8 mouse cellular contexts compared by ENCODE assay signal in genomic region chr2:127143158-127144063, GRCm38 (mm10). TPM values are rescaled to one million over a fixed set of nuclear protein-coding genes. Genes with fewer than 3 reads are reported as not detected.
DNase-seq lines count a peak whose midpoint lies in the region; ATAC-seq lines count a peak whose summit lies in the region.

Gene Itpripl1, minus strand, starts transcription at chr2:127143442.

- DNase-seq in MN1 (ENCODE audit: low spot score), result peak; percentile 61
- peak; percentile 81 for DNase-seq in c-Kit-positive CD71-positive TER-119-negative erythroid progenitor cells, embryonic 14.5 days (ENCODE audit: low read depth)
- DNase-seq in layer of hippocampus, postnatal 10 days (ENCODE audit: low spot score in 2 of 2), result peak; percentile 42 to 57
- peak; percentile 90 for DNase-seq in lung, postnatal 36 days
- DNase-seq in retina, embryonic 14.5 days (ENCODE audit: low spot score), result peak; percentile 70
- peak; percentile 37 for DNase-seq in urinary bladder, postnatal 10 days (ENCODE audit: low spot score)

- H3K4me2 ChIP-seq in forebrain, embryonic 16.5 days (ENCODE audit: low read length), result peak within 1 kb of the TSS; percentile 69

- 3% methylated on average over 31 of the region's 31 CpGs for WGBS in forebrain, embryonic 16.5 days

- H3K9ac ChIP-seq in forebrain, embryonic 16.5 days (replicated peaks; ENCODE audit: low read depth, low read length), result peak within 1 kb of the TSS; percentile 62

- peak within 1 kb of the TSS; percentile 55 for H3K4me3 ChIP-seq in forebrain, embryonic 16.5 days (replicated peaks; ENCODE audit: low read length)

- peak; percentile 93 for ATAC-seq in forebrain, embryonic 16.5 days
- ATAC-seq in hematopoietic stem cell, adult 5-6 weeks (replicated peaks in 1 of 2; ENCODE audit: insufficient read depth in 1 of 2, low FRiP score in 2 of 2, low TSS enrichment in 1 of 2, low read depth in 1 of 2, poor library complexity in 2 of 2, severe bottlenecking in 2 of 2), result peak; percentile 84 to 88

- no peaks in the 10 kb centered on the region for H3K36me3 ChIP-seq in forebrain, embryonic 16.5 days (ENCODE audit: control insufficient read depth, insufficient read depth)

- no peaks in the 10 kb centered on the region for H3K27me3 ChIP-seq in forebrain, embryonic 16.5 days (replicated peaks; ENCODE audit: control insufficient read depth, insufficient read depth, low read length)

- H3K9me3 ChIP-seq in forebrain, embryonic 16.5 days (ENCODE audit: control insufficient read depth, low read length), result no peaks in the 10 kb centered on the region

- peaks cover 16% of the 10 kb centered on the region for H3K4me1 ChIP-seq in forebrain, embryonic 16.5 days (replicated peaks; ENCODE audit: control insufficient read depth, insufficient read depth, low read length)

- H3K27ac ChIP-seq in forebrain, embryonic 16.5 days (ENCODE audit: low read length), result no peak within 1 kb of the TSS

RNA-seq across cellular contexts. Expression of gene Itpripl1, which starts in this region (rescaled TPM):
- 16.5 and 19.1 TPM in 2 replicates for polyA plus RNA-seq in forebrain, embryonic 16.5 days (2015; fragmentation: Nextera tagmentation; extraction: Ambion mirVana)
- total RNA-seq in hematopoietic stem cell, adult 5-6 weeks (2017), result 20.8 and 22.5 TPM in 2 replicates
- 1 to 10 TPM; 4.1 to 4.5 TPM for total RNA-seq in layer of hippocampus, postnatal 10 days (2021)

Comparison
In these comparisons a context has a peak if more than half of its experiments do, and no peak if none do; other contexts are left out.
1. DNase-seq: peak in every context shown above with its lines; median percentile 90 in lung, postnatal 36 days; 81 in c-Kit-positive CD71-positive TER-119-negative erythroid progenitor cells, embryonic 14.5 days; 70 in retina, embryonic 14.5 days; 61 in MN1; 50 in layer of hippocampus, postnatal 10 days; 37 in urinary bladder, postnatal 10 days.